Mouse (Mus musculus): ENCODE data around the gene Slc30a9.

Gene Slc30a9

DNA sequence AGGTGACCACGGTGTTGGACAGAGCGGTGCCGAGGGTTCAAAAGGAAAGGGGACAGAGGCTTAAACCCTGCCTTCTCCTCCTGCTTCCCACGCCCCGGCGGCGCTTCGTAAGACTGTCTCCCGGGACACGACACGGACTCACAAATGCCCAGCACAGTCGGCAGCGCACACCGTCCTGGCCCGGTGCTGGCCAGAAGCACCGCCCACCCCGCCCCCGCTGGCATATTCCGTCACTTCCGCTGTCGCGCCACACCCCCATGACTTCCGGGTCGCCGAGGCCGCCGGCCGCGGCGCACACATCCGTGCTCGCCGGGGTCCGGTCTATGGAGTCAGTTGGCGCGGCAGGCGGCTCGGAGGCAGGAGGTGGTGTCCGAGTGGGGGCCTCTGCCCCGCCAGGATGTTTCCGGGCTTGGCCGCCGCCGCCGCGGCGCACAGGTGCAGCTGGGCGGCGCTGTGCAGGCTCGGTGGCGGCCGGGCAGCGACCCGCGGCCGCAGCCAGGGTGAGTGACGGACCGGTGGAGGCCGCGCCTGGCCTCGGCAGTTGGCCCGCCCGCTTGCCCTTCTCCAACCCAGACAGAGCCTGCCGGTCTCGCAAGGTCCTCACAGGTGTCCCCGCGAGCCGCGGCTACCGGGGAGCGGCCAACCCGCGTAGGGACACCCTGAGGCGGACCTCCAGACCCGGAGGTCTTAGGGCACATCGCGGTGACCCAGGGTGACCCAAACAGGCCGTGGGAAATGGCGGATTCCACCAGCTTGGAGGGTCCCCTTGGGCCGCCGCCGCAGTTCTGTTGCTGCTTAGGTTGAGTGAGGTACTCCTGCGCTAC is at the start of gene Slc30a9:
Slc30a9 (plus strand) TSS at position 258 of the 824 bp plus-strand sequence.
- peak; percentile 95 to 97 for DNase-seq

DNA sequence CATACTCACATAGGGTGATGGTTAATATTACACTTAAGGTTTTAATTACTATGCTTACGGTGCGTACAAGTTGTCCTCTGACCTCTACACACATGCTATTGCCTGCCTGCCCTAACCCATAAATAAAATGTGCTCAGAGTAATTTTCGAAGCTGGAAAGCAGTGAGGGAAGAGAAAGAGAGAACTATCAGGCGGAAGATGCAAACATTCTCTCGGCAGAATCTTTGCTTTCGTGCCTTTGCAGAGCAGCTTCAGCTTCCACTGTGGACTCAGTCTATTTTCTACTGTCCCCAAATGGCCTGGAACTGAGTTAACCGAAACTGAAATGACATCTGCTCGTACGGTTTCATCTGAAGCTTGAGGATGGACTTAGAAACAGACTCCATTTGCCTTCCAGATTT is 48.3 kb upstream of the Slc30a9 start:
- DNase-seq = no peak

DNA sequence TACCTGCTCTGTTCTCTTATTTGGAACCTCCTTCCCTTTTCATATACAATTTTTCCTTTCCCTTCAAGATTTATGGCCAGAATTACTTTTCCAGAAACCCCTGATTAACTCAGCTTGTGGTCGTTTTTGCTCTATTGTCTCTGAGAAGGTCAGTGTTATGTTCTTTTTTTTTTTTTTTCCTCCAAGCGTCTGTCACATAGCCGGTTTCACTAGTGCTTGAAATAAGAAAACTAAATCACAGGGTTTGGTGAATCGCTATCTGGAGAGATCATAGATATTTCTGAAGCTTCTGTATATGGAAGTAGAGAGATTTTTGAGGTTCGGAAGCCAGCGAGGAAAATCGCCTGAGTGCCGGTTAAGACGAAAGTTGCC is 46.6 kb upstream of the Slc30a9 start:
- no peak for DNase-seq

DNA sequence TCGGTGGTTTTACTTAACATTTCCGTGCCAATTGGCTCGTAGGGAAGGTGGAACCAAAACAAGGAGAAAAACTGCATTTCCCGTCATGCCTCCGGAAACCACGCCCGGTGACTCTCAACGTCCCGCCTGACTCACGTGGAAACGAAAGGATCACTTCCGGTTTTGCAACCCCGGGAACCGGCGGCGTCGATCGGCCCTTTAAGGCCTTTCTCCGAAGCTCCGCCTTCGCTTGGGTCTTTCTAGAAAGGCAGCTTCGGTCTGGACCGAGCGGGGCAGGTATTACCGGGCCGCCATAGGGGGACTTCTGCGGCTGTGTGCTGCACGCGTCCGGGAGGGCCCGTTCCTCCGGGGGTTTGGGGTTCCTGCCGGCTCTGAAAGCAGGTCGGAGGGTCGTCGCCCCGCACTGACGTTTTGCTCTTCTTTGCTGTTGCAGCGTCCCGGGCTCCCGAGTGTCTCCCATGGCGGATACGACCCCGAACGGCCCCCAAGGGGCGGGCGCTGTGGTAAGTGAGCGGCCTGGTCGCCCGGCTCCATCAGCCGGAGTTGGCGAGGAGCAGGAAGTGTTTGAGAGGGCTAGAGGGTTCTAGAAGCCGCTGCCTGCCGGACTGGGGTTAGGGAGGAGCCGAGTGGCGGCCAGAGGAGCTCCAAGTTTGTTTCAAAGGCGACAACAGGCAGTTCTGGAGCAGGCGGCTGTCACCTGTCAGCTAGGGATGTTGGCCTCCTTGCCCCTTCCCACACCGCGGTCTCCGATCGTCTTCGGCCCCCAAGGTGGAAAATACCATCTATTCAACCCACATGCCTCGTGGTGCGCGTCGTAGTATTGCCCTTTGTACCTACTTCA is 46.0 kb upstream of the Slc30a9 start, which contains the start of gene Tmem33:
Tmem33 (plus strand) TSS at position 35 of the 841 bp plus-strand sequence.
- peak; percentile 96 to 97 for DNase-seq

DNA sequence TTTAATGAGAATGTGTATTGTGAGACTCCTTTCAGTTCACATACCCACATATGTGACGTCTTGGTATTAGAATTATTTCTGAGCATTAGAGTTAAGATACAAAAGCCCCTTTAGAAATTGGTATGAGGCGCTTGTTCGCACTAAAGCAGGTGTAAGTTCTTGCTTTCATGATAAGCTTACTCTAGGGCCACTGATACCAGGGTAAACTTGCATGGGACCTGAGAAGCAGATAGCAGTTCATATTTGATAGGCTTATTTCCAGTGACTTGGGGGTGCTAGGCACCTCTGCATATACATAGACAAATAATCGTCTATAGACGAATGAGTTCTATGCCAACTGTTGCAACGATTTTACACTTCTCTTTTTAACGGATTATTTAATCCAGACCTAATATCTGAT is 43.8 kb upstream of the Slc30a9 start:
- no peak for DNase-seq

DNA sequence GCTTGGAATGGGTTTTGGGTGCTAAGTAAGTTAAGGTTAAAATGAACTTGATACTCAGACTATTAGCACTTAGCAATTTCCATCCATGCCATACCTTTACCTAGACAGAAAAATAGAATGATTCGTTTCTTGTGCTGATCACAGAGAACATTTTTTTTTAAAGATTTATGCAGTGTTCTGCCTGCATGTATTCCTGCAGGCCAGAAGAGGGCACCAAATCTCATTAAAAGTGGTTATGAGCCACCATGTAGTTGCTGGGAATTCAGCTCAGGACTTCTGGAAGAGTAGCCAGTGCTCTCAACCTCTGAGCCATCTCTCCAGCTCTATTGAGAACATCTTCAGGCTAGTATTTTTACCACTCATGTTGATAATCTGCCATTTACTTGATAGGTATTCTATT is 40.6 kb upstream of the Slc30a9 start:
- DNase-seq = no peak

DNA sequence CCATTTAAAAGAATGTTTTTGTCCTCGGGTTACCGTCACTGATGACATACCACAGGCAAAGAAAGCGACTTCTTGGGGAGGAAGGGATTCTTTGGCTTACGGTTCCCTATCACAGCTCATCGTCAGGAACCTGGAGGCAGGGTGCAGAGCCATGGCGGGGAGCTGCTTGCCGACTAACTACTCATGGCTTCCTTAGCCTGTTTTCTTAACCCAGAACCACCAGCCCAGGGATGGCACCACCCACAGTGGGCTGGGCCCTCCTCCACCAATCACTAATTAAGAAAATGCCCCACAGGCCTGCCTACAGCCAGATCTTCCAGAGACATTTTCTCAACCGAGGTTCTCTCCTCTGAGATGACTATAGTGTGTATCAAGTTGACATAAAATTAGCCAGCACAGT is 37.4 kb upstream of the Slc30a9 start:
- no peak for DNase-seq

DNA sequence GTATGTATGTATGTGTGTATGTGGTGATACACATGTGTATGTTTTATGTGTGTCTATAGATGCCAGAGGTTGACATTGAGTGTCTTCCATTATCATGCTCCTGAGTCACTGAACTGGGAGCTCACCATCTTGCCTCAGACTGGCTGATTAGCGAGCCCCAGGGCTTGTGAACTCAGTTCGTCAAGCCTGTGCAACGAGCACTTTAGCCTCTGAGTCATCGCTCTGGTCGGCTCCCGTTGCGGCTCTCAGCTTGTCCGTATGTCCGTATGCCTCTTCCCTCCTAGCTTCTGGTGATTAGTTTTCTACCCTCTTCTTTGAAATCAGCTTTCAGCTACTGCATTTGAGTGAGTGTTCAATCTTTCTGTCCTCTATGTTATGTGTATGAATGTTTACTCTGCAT is 27.3 kb upstream of the Slc30a9 start:
- DNase-seq = no peak

DNA sequence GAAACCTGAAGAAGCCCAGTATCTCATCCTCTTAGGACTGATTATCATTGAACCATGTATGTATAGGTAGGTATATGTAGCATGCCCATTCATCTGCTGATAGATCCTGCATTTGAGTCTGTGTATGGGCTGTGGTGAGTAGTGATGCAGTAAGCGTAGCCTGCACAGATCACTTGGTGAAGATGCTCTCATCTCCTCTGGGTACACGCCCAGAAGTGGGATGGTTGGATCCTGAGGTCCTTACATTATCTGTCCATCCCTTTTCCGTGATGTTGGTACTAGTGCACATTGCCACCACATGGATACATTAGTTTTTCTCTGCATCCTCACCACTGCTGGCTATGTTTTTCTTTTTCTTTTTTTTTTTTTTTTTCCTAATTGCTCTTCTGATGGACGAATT is 26.9 kb upstream of the Slc30a9 start:
- DNase-seq = no peak

DNA sequence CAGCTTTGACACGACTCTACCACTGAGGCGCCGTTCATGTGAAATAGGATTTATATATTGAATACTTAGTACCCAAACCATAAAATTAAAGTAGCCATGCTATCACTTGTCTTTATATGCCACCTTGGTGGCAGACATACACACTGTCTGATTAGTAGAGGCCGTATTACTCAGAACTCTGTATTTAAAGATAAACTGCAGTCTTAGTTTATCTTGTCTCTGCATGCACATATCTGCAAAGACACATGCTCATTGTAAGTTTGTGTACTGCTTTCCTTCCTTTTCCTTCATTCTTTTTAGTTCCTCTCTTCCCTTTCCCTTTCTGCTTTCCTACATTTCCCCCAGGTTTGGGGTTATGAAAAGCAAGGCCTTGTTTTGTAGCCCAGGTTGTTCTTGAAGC is 26.4 kb upstream of the Slc30a9 start:
- DNase-seq = no peak

DNA sequence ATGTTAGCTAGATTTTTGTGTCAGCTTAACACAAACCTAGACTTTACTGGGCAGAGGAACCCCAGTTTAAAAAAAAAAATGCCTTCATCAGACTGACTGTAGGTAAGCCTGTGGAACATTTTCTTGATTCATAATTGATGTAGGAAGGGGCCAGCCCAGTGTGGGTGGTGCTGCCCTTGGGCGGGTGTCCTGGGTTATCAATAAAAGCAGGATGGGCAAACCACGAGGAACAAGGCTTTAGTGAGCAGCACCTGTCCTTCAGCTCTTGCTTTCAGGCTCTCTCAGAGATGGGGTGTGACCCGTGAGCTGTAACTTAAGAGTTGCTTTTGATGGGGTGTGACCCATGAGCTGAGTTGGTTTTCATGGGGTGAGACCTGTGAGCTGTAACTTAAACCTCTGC is 11.7 kb upstream of the Slc30a9 start:
- no peak for DNase-seq

DNA sequence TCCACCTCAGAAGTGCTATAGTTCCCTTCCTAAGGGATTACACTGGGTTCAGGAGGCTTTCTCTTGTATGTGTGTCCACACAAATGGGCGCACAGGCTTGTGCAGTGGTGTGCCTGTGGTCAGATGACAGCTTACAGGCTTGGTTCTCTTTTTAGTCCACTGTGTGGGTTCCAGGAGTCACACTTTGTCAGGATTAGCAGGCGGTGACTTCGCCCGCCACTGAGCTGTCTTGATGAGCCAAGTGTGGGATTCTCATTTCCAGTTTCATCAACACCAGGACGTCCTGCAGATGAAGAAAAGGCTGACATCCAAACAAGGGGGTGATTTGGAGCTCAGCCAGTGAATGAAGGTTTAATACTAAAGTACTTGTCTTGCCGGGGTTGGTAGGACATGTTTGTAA is 11.1 kb upstream of the Slc30a9 start:
- DNase-seq = peak in 1 of 2 experiments; percentile 18

DNA sequence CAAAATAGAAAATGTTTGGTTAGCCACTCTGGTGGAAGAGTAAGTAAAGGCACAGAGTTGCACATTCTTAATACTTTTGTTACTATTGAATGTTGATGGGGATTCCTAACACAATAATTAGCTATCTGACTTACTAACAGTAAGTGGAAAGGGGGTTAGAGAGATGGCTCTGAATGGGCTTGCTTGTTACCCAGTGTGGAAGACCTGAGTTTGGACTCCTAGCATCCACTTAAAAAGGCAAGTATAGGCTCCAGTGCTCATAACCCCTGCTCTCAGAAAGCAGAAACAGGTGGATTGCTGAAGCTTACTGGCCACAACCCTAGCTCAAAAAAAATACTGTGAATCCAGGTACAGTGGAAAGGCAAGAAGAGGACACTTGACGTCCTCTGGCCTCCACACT is 10.6 kb upstream of the Slc30a9 start:
- DNase-seq = no peak

DNA sequence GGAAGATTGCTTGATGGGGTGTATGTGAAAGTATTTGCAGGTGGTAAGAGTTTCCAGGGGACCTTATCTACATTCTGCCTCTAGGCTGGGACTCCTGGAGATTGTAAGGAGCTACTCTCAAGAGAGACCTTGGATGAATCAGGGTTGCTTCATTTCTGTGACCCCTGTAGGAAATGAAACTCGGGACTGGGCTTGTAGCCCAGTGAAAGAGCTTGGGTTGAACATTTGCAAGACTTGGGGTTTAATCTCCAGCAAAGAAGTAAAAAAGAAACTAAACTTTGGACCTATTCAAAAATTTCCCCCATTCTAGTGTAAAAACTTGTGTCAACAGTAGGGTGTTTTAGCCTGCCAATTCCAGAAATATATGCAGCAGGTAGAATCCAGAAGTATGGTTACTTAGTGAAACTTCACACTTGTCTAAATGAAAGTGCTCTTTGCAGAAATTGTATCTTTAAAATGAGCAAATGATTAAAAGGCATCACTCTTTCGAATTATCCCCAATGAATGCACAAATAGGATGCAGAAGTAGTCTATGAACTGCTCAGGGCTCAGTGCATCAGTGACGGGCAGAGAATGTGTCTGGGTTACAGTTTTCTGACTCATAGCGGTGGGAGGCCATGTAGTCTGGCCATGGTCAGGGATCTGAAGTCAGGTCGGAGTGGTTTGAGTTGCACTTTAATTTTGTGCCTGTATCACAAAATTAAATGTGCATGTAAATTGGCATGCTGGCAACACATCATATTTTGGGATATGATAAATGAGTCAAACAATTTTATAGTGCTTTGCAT is 9.5 kb upstream of the Slc30a9 start:
- DNase-seq = peak; percentile 59 to 83

DNA sequence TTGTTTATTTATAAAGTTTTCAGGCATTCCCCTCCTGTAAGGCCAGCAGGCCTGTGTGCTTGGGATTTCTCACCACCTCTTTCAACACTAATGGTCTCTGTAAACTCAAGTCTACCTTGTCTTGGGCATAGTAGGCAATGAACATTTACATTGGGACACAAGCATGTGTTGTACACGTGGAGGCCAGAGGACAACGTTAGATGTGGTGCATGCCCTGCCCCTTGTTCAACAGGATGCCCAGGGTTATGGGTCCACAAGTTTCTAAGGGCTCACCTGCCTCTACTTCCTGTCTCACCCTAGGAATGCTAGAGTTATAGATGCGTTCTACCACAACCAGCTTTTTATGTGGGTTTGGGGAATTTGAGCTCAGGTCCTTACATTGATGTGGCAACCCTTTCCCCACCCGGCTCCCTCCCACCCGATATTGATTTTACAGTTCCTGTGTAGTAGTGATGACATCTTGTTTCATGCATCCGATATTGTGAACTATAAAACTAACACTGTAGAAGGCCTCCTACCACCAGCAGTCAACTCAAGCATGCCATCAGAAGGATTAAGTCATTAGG is 6.8 kb upstream of the Slc30a9 start:
- no peak for DNase-seq

DNA sequence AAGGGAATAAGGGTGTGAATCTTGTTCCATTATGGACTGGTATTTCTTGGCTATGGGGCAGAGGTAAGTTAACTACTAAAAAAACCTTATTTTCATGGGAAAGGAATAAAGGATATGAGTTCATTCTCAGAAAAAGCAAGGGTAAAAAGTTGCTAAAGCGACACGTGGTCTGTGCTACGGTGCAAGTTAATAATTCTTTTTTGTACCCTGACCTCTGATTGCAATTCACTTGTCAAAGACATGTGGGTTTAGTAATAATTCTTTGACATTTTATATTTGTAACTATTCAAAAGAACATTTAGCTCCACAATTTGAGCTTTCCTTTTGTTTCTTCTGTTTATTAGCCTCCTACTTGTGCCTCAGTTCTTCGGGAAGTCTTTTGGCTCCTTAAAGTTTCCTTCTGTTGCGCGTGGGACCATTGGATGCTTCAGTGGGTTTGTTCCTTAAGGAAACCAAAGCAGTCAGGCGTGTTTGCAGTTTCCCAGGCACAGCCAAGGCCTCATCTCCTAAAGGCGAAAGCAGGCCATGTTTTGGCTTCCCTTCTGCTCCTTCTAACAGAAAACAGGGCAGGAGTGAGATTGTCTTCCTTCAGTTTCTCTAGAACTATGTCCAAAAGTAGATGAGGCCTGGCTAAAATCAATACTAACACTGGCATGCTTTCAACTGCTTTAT is 5.7 kb upstream of the Slc30a9 start:
- peak; percentile 54 to 73 for DNase-seq

DNA sequence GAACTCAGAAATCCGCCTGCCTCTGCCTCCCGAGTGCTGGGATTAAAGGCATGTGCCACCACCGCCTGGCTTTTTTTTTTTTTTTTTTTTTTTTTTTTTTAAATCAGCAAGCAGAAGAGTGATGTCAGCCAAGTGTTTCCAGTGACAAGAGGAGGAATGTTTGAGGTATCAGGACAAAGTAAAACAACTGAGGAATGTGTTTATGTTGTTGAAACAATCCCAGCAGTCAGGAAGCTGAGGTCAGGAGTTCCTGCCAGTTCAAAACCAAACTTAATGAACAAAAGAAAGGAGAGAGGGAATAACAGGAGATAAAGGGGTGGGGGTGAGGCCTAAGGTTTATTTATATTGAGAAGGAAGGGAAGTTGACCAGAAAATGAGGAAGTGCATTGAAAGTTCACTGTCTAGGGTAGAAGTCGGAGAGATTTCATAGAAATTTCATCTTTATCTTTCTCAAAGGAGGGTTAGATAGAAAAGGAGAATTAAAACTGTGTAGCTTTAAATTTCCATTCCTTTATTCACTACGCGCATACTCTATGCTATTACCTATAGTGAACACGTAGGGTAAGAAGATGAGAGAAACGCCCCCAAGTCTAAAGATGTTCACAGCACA is 4.9 kb upstream of the Slc30a9 start:
- no peak for DNase-seq

DNA sequence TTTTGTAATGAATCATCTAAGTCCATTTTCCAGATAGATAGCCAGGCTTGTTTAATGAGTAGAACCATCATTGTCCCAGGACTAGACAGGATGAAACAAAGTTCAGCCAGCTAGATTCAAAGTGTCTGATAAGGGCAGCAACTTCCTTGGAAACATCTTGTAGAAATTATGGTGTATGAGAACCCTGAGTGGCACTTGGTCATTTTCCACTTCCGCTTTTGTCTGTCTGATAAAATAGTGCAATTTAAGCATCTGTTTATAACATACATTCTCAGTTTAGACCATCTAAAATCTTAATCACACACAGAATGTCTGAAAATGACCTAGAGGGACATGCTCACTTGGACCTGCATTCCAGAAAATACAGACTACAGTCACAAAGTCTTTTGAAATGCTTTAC is 2.9 kb upstream of the Slc30a9 start:
- DNase-seq = no peak

DNA sequence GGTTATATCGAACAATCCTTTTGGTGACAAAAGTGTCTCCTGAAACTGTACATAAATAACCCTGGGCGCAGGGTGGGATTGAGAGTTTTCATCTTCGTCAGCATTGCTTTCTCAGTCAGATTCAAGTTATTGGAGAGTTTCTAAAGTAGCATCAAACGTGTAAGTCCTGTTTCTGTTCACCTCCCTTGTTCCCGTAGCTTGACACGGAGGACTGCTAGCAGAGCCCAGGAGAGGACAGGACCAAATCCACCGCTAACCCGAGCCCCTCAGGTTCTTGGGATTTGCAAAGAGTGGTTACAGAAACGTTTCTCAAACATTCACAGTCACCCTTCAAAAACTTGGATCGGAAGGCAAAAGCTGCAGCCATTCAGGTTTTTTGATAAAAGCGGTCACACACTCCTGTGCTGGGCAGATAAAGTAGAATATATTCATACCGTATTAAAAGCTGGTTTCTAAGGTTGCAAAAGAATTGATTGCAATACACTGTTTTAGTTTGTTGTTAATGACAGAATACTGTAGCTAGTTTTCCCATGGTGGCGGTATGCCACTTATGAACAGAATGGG is 986 bp downstream of the Slc30a9 start:
- DNase-seq = no peak

DNA sequence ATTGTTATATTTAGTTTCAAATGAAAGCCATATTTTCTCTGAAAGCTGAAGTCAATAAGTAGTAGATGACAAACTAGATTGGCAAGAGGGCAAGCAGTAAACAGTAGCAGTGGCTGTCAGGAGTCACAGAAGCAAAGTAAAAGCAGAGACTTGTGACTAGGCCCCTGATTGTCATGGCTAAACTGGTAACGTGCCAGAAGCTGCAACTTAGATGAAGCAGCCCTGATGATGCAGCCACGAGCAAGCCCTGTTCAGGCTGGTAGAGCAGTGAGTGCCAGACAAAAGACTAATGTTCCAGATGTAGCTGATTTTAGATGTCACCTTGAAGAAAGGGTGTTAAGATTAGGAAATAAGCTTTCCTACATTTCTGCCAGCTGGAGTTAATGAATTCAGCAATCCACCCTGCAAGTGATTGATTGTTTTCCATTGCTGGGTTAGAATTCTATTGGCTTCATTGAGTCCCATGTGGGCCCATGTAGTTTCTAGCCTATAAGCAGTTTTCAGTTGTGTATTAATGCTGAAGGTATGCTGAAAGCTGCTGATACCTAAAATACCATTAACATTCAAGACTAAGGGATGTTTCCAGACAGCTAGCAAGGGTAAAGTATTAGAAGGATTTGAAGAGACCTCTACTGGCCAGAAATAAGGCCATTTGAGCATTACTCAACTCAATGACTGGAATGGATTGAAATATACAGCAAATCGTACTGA is 5.2 kb downstream of the Slc30a9 start:
- no peak for DNase-seq

DNA sequence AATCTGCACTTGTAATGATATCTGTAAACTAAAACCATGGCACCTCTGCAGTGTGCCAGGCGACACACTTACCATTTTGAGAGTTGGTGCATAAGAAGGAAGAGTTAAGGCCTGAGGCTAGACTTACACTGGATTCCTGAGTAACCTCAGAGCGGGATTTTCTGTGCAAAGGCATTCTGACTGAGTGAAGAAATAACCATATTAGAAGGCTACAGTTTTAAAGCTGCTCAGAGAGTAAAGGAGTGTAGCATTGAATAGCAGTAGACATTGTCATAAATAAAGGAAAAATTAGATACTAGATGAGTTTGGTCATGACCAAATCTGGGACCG is 5.7 kb downstream of the Slc30a9 start:
- DNase-seq = no peak
